Mouse (Mus musculus) embryonic facial prominence, embryonic 15.5 days (tissue): ENCODE results near the gene Enah. TPM values are rescaled to one million over a fixed set of nuclear protein-coding genes. Genes with fewer than 3 reads are reported as not detected.

Experiments used
- ATAC-seq: fragments of 200-750 bp; cut with Nextera tagmentation; 2 replicates; pipeline ENCODE4 v1.8.0; 2017; ENCODE audit warnings: low read depth, moderate TSS enrichment; ENCODE audit not compliant: insufficient number of reproducible peaks, low FRiP score, low TSS enrichment
- H3K27ac ChIP-seq: fragments of 300-500 bp; sonication (generic); replicated peaks from 2 replicates; pipeline ENCODE4 v1.5.1; 2015; ENCODE audit warnings: mild to moderate bottlenecking, inconsistent platforms
- H3K27me3 ChIP-seq: fragments of 300-500 bp; sonication (generic); 2 replicates; pipeline ENCODE4 v1.6.1; 2015; ENCODE audit warnings: inconsistent platforms
- H3K36me3 ChIP-seq: fragments of 300-500 bp; sonication (generic); 2 replicates; pipeline ENCODE4 v1.6.1; 2015; ENCODE audit warnings: mild to moderate bottlenecking, inconsistent platforms
- H3K4me1 ChIP-seq: fragments of 300-500 bp; sonication (generic); 2 replicates; pipeline ENCODE4 v1.6.1; 2015; ENCODE audit warnings: inconsistent platforms
- H3K4me2 ChIP-seq: fragments of 300-500 bp; sonication (generic); replicated peaks from 2 replicates; pipeline ENCODE4 v1.6.1; 2015; ENCODE audit warnings: mild to moderate bottlenecking, inconsistent platforms
- H3K4me3 ChIP-seq: fragments of 300-500 bp; sonication (generic); replicated peaks from 2 replicates; pipeline ENCODE4 v1.5.1; 2015; ENCODE audit warnings: mild to moderate bottlenecking, inconsistent platforms
- H3K9ac ChIP-seq: fragments of 300-500 bp; sonication (generic); 2 replicates; pipeline ENCODE4 v1.6.1; 2015; ENCODE audit warnings: inconsistent platforms
- H3K9me3 ChIP-seq: fragments of 300-500 bp; sonication (generic); replicated peaks from 2 replicates; pipeline ENCODE4 v1.6.1; 2016; ENCODE audit warnings: inconsistent platforms
- WGBS: fragments of 180-500 bp; shearing (Covaris S2); methylation state at CpG from one replicate; pipeline ENCODE4 v1.1.7; 2015; 5-methylcytosine and 5-hydroxymethylcytosine counted together
- polyA plus RNA-seq: library from polyadenylated mRNA; unstranded; fragments of >200 nt; fragmentation: Nextera tagmentation; extraction: Ambion mirVana; gene quantifications from 2 replicates; pipeline ENCODE4 v1.2.1, GENCODE M21; 2015

Enah gene
- polyA plus RNA-seq, 1 experiment from 2014 or later = 23.3 TPM

DNA sequence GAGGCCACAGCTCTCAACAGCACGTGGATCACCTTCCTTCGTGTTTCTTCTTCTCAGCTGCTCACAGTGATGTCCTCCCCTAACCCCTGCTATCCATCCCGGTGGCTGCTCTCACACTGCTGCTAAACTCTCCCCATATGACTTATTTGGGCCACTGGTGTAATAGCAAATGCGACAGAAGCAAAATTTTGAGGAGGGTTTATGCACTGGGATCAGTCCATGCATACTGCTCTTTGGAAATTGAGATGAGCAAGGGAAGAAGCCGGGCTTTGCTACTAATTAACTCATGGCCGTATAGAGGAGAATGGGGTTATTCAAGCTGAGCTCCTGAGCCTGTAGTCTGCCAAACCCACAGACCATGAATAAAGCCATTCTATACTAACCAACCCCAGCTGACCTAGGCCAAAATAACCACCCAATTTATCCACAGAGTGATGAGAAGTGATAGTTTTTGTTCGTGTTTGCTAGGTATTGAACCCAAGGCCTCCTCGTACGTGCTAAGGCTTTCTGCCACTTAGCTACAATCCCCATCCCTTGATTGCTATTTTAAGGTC is 7.7 kb upstream of the Enah start:
- WGBS = 57% methylated on average over 9 of the region's 9 CpGs
- no peak overlapping the region for H3K9ac ChIP-seq
- no peak overlapping the region for H3K4me2 ChIP-seq
- peak overlapping the region; percentile 34; the same call in 1 of the 2 replicates for H3K27ac ChIP-seq
- no peaks in the 10 kb centered on the region for H3K27me3 ChIP-seq
- no peaks in the 10 kb centered on the region for H3K36me3 ChIP-seq
- H3K4me1 ChIP-seq = peaks cover 13% of the 10 kb centered on the region; the same call in 1 of the 2 replicates
- no peak overlapping the region for H3K4me3 ChIP-seq
- no peak for ATAC-seq
- H3K9me3 ChIP-seq = no peaks in the 10 kb centered on the region

DNA sequence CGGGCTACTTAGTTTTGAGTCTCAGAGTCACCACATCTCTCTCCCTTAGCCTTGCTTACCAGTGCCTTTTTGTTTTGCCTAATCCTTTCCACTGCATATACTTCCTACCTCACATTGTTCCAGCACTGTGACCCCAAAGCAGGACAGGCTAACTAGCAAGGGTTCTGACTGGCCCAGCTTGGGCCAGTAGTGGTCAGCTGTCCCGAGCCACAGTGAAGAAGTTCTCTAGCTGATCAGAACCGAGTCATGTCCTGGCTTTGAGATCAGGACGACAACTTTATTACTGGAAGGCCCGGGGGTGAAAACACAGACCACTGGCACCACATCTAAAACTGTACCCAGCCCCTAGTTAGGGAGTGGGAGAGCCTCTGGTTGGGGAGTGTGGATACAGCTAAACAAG is 7.0 kb upstream of the Enah start:
- Histone ChIP-seq H3K4me1 (peaks cover 15% of the 10 kb centered on the region; the same call in 1 of the 2 replicates), H3K27ac (no peak overlapping the region), H3K4me3 (no peak overlapping the region), H3K4me2 (no peak overlapping the region), H3K27me3 (no peaks in the 10 kb centered on the region), H3K36me3 (no peaks in the 10 kb centered on the region), H3K9me3 (no peaks in the 10 kb centered on the region), H3K9ac (no peak overlapping the region)
- no peak for ATAC-seq
- 79% methylated on average over 5 of the region's 5 CpGs for WGBS

- no peak overlapping the region for H3K4me2 ChIP-seq
- 55% methylated on average over 7 of the region's 7 CpGs for WGBS
- H3K4me1 ChIP-seq = peaks cover 22% of the 10 kb centered on the region; the same call in 1 of the 2 replicates
- no peak for ATAC-seq
- no peak overlapping the region for H3K4me3 ChIP-seq
- no peaks in the 10 kb centered on the region for H3K36me3 ChIP-seq
- no peaks in the 10 kb centered on the region for H3K9me3 ChIP-seq
- H3K9ac ChIP-seq = no peak overlapping the region
- H3K27me3 ChIP-seq = no peaks in the 10 kb centered on the region
- H3K27ac ChIP-seq = no peak overlapping the region
Measured at GRCm38 (mm10) chr1:182026120-182026519, 6.3 kb upstream of the Enah start.

DNA sequence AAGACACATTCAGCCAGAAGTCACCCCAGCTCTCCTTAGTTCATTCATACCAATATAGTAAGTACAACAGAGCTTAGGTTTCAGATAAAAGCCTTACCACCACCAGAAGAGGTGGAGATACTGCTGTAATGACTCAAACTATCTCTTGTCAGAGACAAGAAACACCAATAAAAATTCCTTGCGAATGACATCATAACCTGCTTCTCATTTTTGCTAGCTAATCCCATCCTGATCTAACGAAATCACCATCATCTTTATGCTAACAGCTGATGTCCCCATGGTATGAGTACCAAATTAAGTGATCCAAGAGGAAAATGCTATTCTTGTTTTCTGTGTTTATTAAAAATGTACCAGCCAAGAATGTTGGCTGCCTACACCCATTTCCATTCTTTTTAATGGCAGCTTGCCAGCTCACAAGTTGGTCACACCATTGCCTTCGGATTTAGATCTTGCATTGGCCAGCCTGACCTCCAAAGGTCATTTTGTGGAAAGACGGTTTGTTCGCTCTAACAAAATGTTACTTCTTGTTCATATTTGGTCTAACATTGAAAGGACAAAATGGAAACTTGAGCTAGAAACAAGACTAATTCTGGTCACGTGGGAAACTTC is 2.0 kb upstream of the Enah start:
- no peaks in the 10 kb centered on the region for H3K9me3 ChIP-seq
- ATAC-seq = no peak
- peak overlapping the region; percentile 91; the same call in 1 of the 2 replicates for H3K27ac ChIP-seq
- H3K4me3 ChIP-seq = no peak overlapping the region
- no peak overlapping the region for H3K4me2 ChIP-seq
- H3K9ac ChIP-seq = no peak overlapping the region
- no peaks in the 10 kb centered on the region for H3K27me3 ChIP-seq
- 65% methylated on average over 6 of the region's 6 CpGs for WGBS
- H3K4me1 ChIP-seq = peaks cover 21% of the 10 kb centered on the region; the same call in 1 of the 2 replicates
- no peaks in the 10 kb centered on the region for H3K36me3 ChIP-seq

DNA sequence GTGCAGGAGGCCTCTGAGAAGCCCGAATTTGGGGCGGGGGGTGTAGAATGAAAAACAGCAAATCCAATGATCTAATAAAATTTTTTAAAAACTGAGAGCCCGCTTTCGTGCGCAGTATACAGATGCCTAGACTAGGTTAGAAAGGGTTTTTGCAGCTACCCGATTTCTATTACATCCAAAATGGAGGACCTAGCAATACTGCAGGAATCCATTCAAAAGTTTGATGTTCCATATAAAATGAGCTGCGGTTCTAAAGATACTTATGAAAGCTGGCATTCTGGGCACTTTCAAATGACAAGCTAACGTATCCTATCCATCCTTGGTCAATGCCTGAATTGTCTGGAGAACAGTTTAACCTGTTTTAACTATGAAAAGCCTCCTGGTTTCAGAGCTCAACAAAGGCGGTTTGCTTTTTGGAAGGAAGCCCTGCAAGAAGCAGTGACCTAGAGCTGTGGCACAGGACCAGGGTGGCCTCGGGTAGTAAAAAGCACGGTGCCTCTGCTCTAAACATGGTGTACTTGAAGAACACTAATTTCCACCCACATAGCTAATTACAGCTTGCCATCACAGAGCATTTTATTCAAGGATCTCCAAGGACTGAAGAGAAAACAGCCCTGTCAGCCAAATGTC is 1.2 kb upstream of the Enah start:
- ATAC-seq = no peak
- H3K9me3 ChIP-seq = no peaks in the 10 kb centered on the region
- peaks cover 19% of the 10 kb centered on the region; the same call in 1 of the 2 replicates for H3K4me1 ChIP-seq
- 0 out of 2 replicates have a peak, but pooled peaks cover under 1% of the 10 kb centered on the region for H3K36me3 ChIP-seq
- H3K27me3 ChIP-seq = no peaks in the 10 kb centered on the region
- peak overlapping the region; percentile 91 for H3K27ac ChIP-seq
- 15% methylated on average over 11 of the region's 11 CpGs for WGBS
- H3K9ac ChIP-seq = peak overlapping the region; percentile 88; the same call in 1 of the 2 replicates
- peak overlapping the region; percentile 75 for H3K4me2 ChIP-seq
- H3K4me3 ChIP-seq = peak overlapping the region; percentile 82

GRCm38 (mm10) chr1:182019266-182019925 is 394 bp downstream of the Enah start:
- WGBS = under 1% methylated on average over 61 of the region's 104 CpGs

DNA sequence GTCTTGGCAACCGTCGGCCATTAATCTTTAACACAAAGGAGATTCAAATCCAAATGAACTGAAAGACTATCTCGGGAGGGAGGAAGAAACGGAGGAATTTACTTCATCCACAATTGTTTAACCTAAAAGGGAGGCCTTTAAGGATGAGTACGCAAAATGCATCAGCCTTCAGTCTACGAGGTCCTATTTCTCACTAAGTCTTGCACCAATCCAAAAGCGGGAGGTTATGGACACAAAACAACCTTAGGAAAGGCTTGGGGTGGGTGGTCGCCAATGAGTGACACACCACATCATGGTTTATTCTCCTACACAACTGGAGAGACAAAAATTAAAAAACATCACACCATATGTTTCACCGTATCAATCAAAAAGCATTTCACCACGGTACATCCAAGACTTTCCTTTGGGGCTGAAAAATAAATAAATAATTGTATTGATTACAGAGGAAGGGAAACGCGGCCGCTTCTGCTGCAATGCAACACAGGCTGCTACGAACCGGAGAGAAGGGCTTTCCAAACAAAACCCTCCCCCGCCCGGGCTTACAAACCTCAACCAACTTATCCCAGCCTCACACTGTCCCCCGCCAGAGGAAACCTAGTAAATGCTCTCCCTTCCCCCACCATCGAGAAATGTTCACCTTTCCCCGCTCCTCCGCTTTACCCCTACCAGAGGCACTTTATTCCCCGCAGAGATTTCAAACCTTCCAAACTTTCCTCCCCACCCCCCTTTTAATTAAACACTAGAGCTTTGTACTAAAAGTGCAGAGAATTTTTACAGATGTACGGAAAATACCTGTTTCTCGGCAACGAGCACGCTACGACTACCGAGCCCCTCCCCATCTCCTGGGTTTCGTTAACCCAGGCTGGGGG is 1.2 kb downstream of the Enah start:
- ATAC-seq = no peak
- peak overlapping the region; percentile 88 for H3K9ac ChIP-seq

More at GRCm38 (mm10) chr1:182019266-182019925, 394 bp downstream of the Enah start:
- Histone ChIP-seq H3K27me3 (no peaks in the 10 kb centered on the region), H3K27ac (peak overlapping the region; percentile 91), H3K4me1 (peaks cover 16% of the 10 kb centered on the region; the same call in 1 of the 2 replicates), H3K36me3 (0 out of 2 replicates have a peak, but pooled peaks cover 3% of the 10 kb centered on the region), H3K4me3 (peak overlapping the region; percentile 82), H3K9me3 (no peaks in the 10 kb centered on the region), H3K9ac (peak overlapping the region; percentile 88), H3K4me2 (peak overlapping the region; percentile 75)
- peak; percentile 70 for ATAC-seq

DNA sequence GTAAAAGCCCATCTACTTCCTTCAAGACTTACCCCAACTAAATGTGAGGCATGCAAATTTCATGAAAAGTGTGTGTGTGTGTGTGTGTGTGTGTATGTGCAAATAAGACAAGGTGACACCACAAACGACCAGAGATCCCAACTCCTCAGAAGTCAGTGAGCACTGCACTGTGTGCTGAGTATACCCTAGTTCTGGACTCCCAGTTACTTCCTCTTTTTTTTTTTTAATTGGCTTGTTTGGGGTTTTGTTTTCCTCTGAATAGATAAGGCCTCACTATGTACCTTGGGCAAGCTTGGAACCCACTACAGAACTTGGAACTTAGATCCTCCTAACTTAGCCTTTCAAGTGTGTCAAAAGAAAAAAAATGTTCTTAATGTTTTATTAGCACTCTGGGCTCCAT is 14.0 kb downstream of the Enah start:
- Histone ChIP-seq H3K4me2 (no peak overlapping the region), H3K9ac (no peak overlapping the region), H3K36me3 (0 out of 2 replicates have a peak, but pooled peaks cover 3% of the 10 kb centered on the region), H3K27me3 (no peaks in the 10 kb centered on the region), H3K4me3 (no peak overlapping the region), H3K4me1 (0 out of 2 replicates have a peak, but pooled peaks cover 5% of the 10 kb centered on the region), H3K9me3 (no peaks in the 10 kb centered on the region), H3K27ac (no peak overlapping the region)
- ATAC-seq = no peak
- 76% methylated on average over 1 of the region's 1 CpGs for WGBS

More for the DNA sequence above, 1.2 kb downstream of the Enah start:
- WGBS = under 1% methylated on average over 29 of the region's 29 CpGs
- Histone ChIP-seq H3K27ac (peak overlapping the region; percentile 91), H3K9me3 (no peaks in the 10 kb centered on the region), H3K4me3 (peak overlapping the region; percentile 82), H3K36me3 (0 out of 2 replicates have a peak, but pooled peaks cover 3% of the 10 kb centered on the region), H3K4me1 (peaks cover 16% of the 10 kb centered on the region; the same call in 1 of the 2 replicates), H3K4me2 (peak overlapping the region; percentile 75), H3K27me3 (no peaks in the 10 kb centered on the region)

GRCm38 (mm10) chr1:181998673-181999072 is 21.1 kb downstream of the Enah start:
- Histone ChIP-seq H3K36me3 (no peaks in the 10 kb centered on the region), H3K4me3 (no peak overlapping the region), H3K4me2 (no peak overlapping the region), H3K9ac (no peak overlapping the region), H3K27me3 (no peaks in the 10 kb centered on the region), H3K27ac (no peak overlapping the region), H3K4me1 (peaks cover 29% of the 10 kb centered on the region), H3K9me3 (no peaks in the 10 kb centered on the region)
- no peak for ATAC-seq
- WGBS = 46% methylated on average over 4 of the region's 4 CpGs

GRCm38 (mm10) chr1:181997791-181998190 is 22.0 kb downstream of the Enah start:
- Histone ChIP-seq H3K9me3 (no peaks in the 10 kb centered on the region), H3K4me3 (no peak overlapping the region), H3K9ac (no peak overlapping the region), H3K4me1 (peaks cover 26% of the 10 kb centered on the region), H3K27me3 (no peaks in the 10 kb centered on the region), H3K36me3 (no peaks in the 10 kb centered on the region), H3K27ac (no peak overlapping the region), H3K4me2 (no peak overlapping the region)
- ATAC-seq = no peak
- 60% methylated on average over 3 of the region's 3 CpGs for WGBS
